Mouse (Mus musculus) forebrain, embryonic 13.5 days (tissue): ENCODE results near the gene Ifi209. TPM values are rescaled to one million over a fixed set of nuclear protein-coding genes. Genes with fewer than 3 reads are reported as not detected.
"Not testable (repeated sequence)": the region's sequence is repeated elsewhere in the genome, so short reads cannot be mapped to it uniquely, and the experiment has no call there.

Experiments
- ATAC-seq: fragments of 200-750 bp; cut with Nextera tagmentation; 2 replicates; pipeline ENCODE4 v1.8.0; 2017
- H3K27ac ChIP-seq: fragments of 300-500 bp; sonication (generic); 2 replicates; pipeline ENCODE4 v1.5.1; 2015; ENCODE audit warnings: inconsistent platforms, mild to moderate bottlenecking, moderate library complexity
- H3K27me3 ChIP-seq: fragments of 300-500 bp; sonication (generic); 2 replicates; pipeline ENCODE4 v1.6.1; 2015; ENCODE audit warnings: mild to moderate bottlenecking, inconsistent platforms
- H3K36me3 ChIP-seq: fragments of 300-500 bp; sonication (generic); 2 replicates; pipeline ENCODE4 v1.6.1; 2015; ENCODE audit warnings: mild to moderate bottlenecking, inconsistent platforms; ENCODE audit not compliant: poor library complexity, severe bottlenecking
- H3K4me1 ChIP-seq: fragments of 300-500 bp; sonication (generic); 2 replicates; pipeline ENCODE4 v1.6.1; 2015; ENCODE audit warnings: inconsistent platforms
- H3K4me2 ChIP-seq: fragments of 300-500 bp; sonication (generic); 2 replicates; pipeline ENCODE4 v1.6.1; 2015; ENCODE audit warnings: inconsistent platforms, mild to moderate bottlenecking, moderate library complexity
- H3K4me3 ChIP-seq: fragments of 300-500 bp; sonication (generic); 2 replicates; pipeline ENCODE4 v1.5.1; 2015; ENCODE audit warnings: mild to moderate bottlenecking, inconsistent platforms
- H3K9ac ChIP-seq: fragments of 300-500 bp; sonication (generic); 2 replicates; pipeline ENCODE4 v1.6.1; 2015; ENCODE audit warnings: mild to moderate bottlenecking, inconsistent platforms
- H3K9me3 ChIP-seq: fragments of 300-500 bp; sonication (generic); replicated peaks from 2 replicates; pipeline ENCODE4 v1.6.1; 2016; ENCODE audit warnings: inconsistent platforms
- WGBS: fragments of 180-500 bp; shearing (Covaris S2); methylation state at CpG from one replicate; pipeline ENCODE4 v1.1.7; 2015; 5-methylcytosine and 5-hydroxymethylcytosine counted together
- polyA plus RNA-seq: library from polyadenylated mRNA; unstranded; fragments of >200 nt; fragmentation: Nextera tagmentation; extraction: Ambion mirVana; gene quantifications from 2 replicates; pipeline ENCODE4 v1.2.1, GENCODE M21; 2015

Ifi209 gene
- polyA plus RNA-seq: not detected in 2 replicates

DNA sequence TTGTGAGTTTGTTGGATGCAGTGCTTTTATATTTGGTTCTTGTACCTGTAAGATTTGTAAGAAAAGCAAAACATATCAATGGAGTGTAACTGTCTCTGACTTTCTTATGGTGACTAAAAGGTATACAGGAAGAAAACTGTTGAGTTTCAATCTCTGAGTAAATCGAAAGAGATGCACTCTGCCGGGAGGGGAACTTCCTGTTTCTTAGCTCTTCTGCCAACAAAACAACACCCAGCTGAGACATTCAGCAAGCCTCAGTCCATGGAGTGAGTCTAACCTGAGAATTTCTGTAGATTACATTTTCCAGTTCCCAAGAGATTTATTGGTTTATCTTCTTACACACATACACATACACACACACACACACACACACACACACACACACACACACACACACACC lies at the start of gene Ifi209:
Gene Ifi209, plus strand, starts transcription at position 296 of the 400 bp plus-strand sequence.
- not testable (repeated sequence) for H3K9ac ChIP-seq, H3K27me3 ChIP-seq, H3K27ac ChIP-seq, ATAC-seq, H3K4me1 ChIP-seq, H3K4me2 ChIP-seq, H3K9me3 ChIP-seq, H3K4me3 ChIP-seq, H3K36me3 ChIP-seq
- WGBS: 86% methylated on average over 2 of the region's 2 CpGs

DNA sequence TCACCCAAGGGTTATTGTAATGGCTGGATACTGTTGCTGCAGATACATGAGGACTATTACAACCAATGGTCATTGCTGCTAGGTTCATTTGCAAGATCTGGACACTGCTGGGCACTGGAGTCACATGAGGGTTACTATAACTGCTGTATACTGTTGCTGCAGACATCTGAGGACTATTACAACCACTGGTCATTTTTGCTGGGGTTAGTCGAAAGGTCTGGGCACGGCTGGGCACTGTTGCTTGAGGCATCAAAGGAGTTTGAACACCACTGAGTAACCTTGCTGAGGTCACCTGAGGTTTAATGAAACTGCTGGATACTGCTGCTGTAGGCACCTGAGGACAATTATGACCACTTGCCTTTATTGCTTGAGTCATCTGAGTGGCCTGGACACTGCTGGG lies 41.0 kb upstream of the Ifi209 start:
- not testable (repeated sequence) for H3K4me3 ChIP-seq, H3K27me3 ChIP-seq, H3K9ac ChIP-seq, H3K9me3 ChIP-seq, ATAC-seq, H3K36me3 ChIP-seq, H3K4me1 ChIP-seq, H3K4me2 ChIP-seq, H3K27ac ChIP-seq
- 81% methylated on average over 2 of the region's 2 CpGs for WGBS

DNA sequence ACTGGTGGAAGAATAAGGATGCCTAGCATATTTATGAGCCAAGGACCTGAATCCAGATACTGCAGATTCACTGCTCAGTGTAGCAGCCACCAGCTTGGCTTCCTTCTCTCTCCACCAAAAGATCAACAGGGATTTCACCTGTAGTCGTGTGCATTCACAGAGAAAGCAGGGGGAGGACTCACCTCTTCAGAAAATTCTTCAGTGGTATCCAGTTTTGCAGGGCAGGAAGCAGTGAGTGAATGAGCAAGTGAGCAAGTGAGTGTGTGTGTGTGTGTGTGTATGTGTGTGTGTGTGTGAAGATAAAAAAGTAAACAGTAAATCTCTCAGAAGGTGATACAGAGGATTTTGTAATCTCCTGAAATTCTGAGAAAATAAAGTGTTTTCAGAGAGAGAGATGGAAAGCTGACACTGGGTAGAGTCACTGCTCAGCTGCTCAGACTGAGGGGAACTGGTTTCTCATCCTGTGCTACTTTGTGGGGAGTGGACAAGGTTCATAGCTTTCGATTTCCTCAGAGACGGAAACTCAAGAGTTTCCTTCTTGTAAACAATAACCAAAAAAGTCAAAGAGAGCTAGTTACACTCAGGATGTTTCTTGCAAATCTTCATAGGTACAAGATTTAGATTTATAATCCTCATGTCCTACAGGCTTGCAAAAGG lies 31.8 kb upstream of the Ifi209 start, which contains the start of gene Ifi213:
Gene Ifi213, minus strand, starts transcription at position 437 of the 657 bp plus-strand sequence.
- not testable (repeated sequence) for H3K27ac ChIP-seq, H3K27me3 ChIP-seq, H3K4me1 ChIP-seq, H3K9me3 ChIP-seq, H3K4me2 ChIP-seq, ATAC-seq, H3K4me3 ChIP-seq, H3K9ac ChIP-seq, H3K36me3 ChIP-seq
- 84% methylated on average over 3 of the region's 3 CpGs for WGBS

DNA sequence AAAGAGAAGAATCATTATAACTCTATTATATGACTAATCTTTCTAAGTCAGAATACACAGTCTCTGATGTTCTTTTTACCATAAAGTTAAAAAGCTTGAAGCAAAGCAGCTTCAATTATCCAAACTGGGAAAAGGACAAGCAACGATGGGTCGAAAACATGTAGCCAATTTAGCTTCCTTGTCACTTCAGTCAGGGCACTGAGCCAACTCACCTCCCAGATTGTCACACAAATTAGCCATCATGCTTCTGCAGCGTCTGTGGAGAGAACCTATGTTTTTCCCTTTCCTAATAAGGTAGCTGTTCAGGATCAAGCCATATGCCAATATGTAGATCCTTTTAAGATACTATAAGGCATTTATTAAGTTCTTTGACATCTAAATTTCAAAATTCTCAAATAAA lies 20.4 kb upstream of the Ifi209 start:
- not testable (repeated sequence) for H3K36me3 ChIP-seq, H3K27ac ChIP-seq, H3K4me3 ChIP-seq, H3K9me3 ChIP-seq, H3K4me1 ChIP-seq, ATAC-seq, H3K27me3 ChIP-seq, H3K9ac ChIP-seq, H3K4me2 ChIP-seq
- 42% methylated on average over 3 of the region's 3 CpGs for WGBS

DNA sequence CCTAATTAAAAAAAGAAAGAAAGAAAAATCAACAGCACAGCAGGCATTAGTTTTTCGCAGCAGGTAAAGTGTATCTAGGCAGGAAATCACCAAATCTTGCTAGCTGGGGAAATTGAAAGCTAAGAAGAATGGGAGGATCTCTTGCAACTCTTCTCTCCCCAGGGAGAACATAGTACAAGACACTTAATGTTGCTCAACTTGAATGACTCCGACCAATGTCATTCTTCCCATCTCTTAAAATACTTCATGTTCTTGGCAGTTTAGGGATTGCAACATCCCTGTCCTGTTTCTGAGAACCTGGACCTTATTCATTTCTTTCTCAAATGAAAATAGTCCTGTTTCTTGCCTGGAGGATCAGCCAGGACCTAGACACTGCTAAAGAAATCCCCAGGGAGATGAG lies 8.5 kb upstream of the Ifi209 start:
- not testable (repeated sequence) for H3K36me3 ChIP-seq, H3K9ac ChIP-seq, H3K27ac ChIP-seq, H3K27me3 ChIP-seq, H3K9me3 ChIP-seq, H3K4me3 ChIP-seq, H3K4me2 ChIP-seq, H3K4me1 ChIP-seq, ATAC-seq
- 86% methylated on average over 2 of the region's 2 CpGs for WGBS

DNA sequence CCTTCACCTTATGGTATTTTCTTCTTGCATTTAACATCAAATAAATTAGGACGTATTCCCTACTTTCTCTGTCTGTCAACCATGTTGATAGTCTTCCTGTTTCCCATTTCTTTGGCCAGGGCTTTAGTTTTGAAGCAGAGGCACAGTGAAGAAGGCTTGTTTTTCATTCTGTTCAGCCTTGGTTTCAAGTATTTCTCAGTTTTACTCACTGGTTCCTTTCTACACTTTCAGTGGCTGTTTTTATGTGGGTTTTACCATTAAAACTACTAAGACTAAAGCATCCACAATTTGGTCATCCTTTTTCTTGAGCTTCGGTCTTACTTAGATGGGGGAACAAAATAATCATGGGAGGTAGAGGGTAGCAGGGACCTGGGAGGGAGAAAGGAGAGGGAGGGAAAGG lies 6.7 kb upstream of the Ifi209 start:
- Histone ChIP-seq H3K9me3 (no peaks in the 10 kb centered on the region), H3K36me3 (no peaks in the 10 kb centered on the region), H3K27ac (no peak overlapping the region), H3K9ac (no peak overlapping the region), H3K4me2 (no peak overlapping the region), H3K4me1 (no peaks in the 10 kb centered on the region), H3K27me3 (no peaks in the 10 kb centered on the region), H3K4me3 (no peak overlapping the region)
- WGBS: 88% methylated on average over 2 of the region's 2 CpGs
- ATAC-seq: no peak

DNA sequence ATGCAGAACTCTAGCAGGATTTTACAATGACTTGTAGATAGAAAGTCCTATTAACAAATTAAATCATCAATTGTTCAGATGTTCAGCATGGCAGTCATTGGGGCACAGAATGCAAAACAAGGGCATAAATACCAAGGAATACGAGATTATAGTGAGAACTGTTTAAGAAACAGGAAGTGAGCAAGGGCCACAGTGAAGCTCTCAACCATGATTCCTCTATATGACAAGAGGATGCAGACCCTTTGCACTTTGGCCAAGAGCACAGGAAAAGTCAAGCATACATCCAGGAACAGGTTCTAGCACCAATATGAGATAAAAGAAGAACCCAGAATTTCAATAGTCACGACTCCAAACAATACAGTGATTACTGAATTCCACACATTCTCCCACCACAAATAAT lies 4.0 kb upstream of the Ifi209 start:
- Histone ChIP-seq H3K27ac (no peak overlapping the region), H3K4me1 (no peaks in the 10 kb centered on the region), H3K4me3 (no peak overlapping the region), H3K4me2 (no peak overlapping the region), H3K27me3 (no peaks in the 10 kb centered on the region), H3K9ac (no peak overlapping the region), H3K9me3 (no peaks in the 10 kb centered on the region), H3K36me3 (no peaks in the 10 kb centered on the region)
- no peak for ATAC-seq
- WGBS: 76% methylated on average over 2 of the region's 2 CpGs

DNA sequence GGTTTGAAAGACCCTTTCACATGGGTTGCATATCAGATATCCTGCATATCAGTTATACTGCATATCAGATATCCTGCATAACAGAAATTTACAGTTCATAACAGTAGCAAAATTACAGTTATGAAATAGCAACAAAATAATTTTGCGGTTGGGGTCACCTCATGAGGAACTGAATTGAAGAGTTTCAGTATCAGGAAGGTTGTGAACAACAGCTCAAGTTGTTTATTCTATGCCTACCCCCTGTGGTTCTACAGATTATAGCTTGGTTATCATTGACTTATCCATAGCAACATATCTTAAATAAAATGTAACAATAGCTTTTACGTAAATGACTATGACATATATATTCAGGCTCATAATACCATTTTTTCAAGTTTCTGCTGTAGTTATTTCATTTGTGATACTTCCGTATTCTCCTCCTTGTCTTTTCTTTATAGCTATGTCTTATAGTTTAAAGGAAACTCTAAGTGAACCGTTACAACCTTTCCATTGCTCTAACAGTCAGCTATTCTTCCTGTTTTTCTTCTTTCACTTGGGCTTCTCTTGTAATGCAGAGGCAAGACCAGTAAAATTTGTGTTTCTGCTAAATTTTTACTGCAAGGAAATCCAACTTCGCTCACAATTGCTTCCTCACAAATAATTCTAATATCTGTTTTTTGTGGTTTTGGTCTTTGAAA lies 3.4 kb downstream of the Ifi209 start:
- Histone ChIP-seq H3K36me3 (no peaks in the 10 kb centered on the region), H3K9me3 (no peaks in the 10 kb centered on the region), H3K4me3 (no peak overlapping the region), H3K4me2 (no peak overlapping the region), H3K4me1 (no peaks in the 10 kb centered on the region), H3K9ac (no peak overlapping the region), H3K27me3 (no peaks in the 10 kb centered on the region), H3K27ac (no peak overlapping the region)
- no peak for ATAC-seq
- WGBS: 91% methylated on average over 5 of the region's 5 CpGs

DNA sequence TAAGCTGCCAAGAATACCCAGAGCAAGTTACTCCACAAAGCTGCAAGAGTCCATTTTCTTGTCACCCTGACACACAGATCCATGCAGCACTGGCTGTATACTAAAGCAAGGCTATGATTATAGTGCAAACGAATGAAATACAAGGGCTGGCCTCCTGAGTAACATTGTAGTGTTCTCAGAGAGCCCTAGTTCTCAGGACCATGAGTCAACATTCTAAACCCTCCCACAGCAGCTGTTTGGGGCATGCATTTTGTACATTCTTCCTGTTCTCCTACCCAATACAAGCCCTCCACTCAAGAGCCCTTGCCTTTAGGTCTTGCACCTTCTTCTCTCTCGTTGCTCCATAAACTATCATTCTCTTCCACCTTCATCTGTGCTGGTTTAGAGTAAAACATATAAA lies 14.7 kb downstream of the Ifi209 start:
- Histone ChIP-seq H3K27ac (no peak overlapping the region), H3K36me3 (no peaks in the 10 kb centered on the region), H3K9me3 (no peaks in the 10 kb centered on the region), H3K4me2 (no peak overlapping the region), H3K27me3 (no peaks in the 10 kb centered on the region), H3K9ac (no peak overlapping the region), H3K4me1 (no peaks in the 10 kb centered on the region), H3K4me3 (no peak overlapping the region)
- no peak for ATAC-seq
- 69% methylated on average over 2 of the region's 2 CpGs for WGBS

DNA sequence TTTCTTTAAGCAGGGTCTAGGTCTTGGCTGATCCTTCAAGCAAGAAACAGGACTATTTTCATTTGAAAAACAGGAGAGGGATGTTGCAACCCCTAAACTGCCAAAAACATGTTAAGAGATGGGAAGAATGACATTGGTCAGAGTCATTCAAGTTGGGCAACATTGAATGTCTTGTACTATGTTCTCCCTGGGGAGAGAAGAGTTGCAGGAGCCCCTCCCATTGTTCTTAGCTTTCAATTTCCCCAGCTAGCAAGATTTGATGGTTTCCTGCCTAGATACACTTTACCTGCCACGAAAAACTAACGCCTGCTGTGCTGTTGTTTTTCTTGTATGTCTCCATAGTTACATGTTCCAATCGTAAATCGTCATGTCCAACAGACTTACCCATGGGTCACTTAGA lies 27.3 kb downstream of the Ifi209 start:
- Histone ChIP-seq H3K4me2 (no peak overlapping the region), H3K9ac (no peak overlapping the region), H3K36me3 (no peaks in the 10 kb centered on the region), H3K4me3 (no peak overlapping the region), H3K27ac (no peak overlapping the region), H3K9me3 (no peaks in the 10 kb centered on the region), H3K27me3 (no peaks in the 10 kb centered on the region), H3K4me1 (no peaks in the 10 kb centered on the region)
- 84% methylated on average over 4 of the region's 4 CpGs for WGBS
- ATAC-seq: no peak

DNA sequence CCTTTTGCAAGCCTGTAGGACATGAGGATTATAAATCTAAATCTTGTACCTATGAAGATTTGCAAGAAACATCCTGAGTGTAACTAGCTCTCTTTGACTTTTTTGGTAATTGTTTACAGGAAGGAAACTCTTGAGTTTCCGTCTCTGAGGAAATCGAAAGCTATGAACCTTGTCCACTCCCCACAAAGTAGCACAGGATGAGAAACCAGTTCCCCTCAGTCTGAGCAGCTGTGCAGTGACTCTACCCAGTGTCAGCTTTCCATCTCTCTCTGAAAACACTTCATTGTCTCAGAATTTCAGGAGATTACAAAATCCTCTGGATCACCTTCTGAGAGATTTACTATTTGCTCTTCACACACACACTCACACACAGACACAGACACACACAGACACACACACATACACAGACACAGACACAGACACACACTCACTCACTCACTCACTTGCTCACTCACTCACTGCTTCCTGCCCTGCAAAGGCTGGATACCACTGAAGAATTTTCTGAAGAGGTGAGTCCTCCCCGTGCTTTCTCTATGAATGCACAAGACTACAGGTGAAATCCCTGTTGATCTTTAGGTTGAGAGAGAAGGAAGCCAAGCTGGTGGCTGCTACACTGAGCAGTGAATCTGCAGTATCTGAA lies 42.9 kb downstream of the Ifi209 start, which contains the start of gene Ifi208:
Gene Ifi208, plus strand, starts transcription at position 218 of the 640 bp plus-strand sequence.
- not testable (repeated sequence) for H3K4me3 ChIP-seq, H3K36me3 ChIP-seq, H3K27ac ChIP-seq, H3K27me3 ChIP-seq, H3K9ac ChIP-seq, H3K4me1 ChIP-seq, H3K4me2 ChIP-seq, H3K9me3 ChIP-seq, ATAC-seq
- 51% methylated on average over 3 of the region's 3 CpGs for WGBS

DNA sequence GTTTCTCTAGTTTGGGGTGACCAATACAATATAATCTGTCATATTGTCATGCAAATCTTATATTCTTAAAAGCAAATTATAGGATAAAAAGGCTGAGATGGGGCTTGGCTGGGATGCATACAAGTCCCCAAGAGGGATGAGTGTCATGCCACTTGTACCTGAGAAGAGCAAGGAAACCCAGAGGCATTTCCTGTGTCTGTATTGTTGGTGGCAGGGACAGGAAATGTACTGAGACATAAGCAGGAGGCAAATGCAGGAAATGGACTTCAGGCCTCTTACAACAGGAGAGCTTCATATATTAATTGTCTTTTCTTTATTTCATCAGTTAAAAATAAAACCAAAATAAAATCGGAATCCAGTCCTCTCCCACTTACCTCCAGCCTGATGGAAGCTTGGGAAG lies 47.9 kb downstream of the Ifi209 start:
- 96% methylated on average over 1 of the region's 1 CpGs for WGBS
- not testable (repeated sequence) for H3K27me3 ChIP-seq, ATAC-seq, H3K4me1 ChIP-seq, H3K36me3 ChIP-seq, H3K4me3 ChIP-seq, H3K4me2 ChIP-seq, H3K9me3 ChIP-seq, H3K9ac ChIP-seq, H3K27ac ChIP-seq
